Mouse (Mus musculus): ENCODE measurements around the gene Cttnbp2. TPM values are rescaled to one million over a fixed set of nuclear protein-coding genes. Genes with fewer than 3 reads are reported as not detected.
A peak's percentile ranks its signal among the peaks of the same experiment; 100 is the strongest.

Gene Cttnbp2
- polyA plus RNA-seq, 1 experiment from 2014 or later, result 19.3 TPM

DNA sequence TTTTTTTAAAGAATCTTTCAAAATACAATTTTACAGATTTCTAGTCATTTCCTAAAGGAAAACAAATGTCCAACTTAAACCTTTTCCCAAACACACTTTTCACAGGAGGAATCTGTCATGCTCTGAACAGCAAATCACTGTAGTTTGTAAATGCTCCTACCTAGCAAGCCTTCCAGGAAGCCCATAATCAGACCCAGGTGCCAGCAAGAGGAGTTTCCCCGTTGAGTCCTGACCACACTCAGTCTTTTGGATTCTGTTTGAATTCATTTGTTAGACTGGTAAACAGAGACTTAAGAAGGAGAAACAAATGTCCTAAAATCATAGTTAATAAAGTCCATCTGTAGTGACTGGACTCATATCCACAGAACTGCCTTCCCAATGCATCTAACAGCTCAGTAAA is 40.1 kb downstream of the Cttnbp2 start:
- no peak overlapping the region for H3K27ac ChIP-seq (ENCODE audit: low read length)
- no peak overlapping the region for H3K4me3 ChIP-seq (ENCODE audit: low read length)
- no peak overlapping the region for H3K9ac ChIP-seq (replicated peaks; ENCODE audit: low read length)
- 67% methylated on average over 1 of the region's 1 CpGs for WGBS
- H3K36me3 ChIP-seq (ENCODE audit: insufficient read depth, low read length), result 0 out of 2 replicates have a peak, but pooled peaks cover 3% of the 10 kb centered on the region
- H3K4me1 ChIP-seq (ENCODE audit: insufficient read depth, low read length), result no peaks in the 10 kb centered on the region
- H3K27me3 ChIP-seq (ENCODE audit: insufficient read depth, low read length), result no peaks in the 10 kb centered on the region
- no peak for ATAC-seq (ENCODE audit: low FRiP score, low TSS enrichment)
- no peaks in the 10 kb centered on the region for H3K9me3 ChIP-seq (ENCODE audit: low read length)
- no peak overlapping the region for H3K4me2 ChIP-seq (replicated peaks; ENCODE audit: low read depth, low read length)

DNA sequence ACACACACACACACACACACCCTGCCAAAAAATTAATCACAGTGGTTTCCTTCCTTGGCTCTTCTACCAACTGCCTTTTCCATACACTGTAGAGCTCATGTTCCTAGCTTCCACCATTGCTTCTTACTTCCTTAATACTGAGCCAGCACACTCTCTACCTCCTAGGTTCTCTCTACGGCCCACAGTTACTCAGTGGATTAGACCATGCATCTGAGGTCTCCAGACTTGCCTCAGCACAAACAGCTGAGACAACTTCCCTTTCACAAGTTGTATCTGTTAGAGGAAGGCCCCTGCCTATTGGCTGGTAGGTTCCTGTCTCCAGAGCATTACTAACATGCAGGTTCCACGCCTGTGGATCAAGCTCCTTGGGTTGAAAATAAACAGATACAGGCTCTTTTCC is 45.4 kb downstream of the Cttnbp2 start:
- Histone ChIP-seq H3K4me3 (ENCODE audit: low read length) (no peak overlapping the region), H3K36me3 (ENCODE audit: insufficient read depth, low read length) (no peaks in the 10 kb centered on the region), H3K9me3 (ENCODE audit: low read length) (no peaks in the 10 kb centered on the region), H3K27me3 (ENCODE audit: insufficient read depth, low read length) (no peaks in the 10 kb centered on the region), H3K9ac (replicated peaks; ENCODE audit: low read length) (no peak overlapping the region), H3K4me2 (replicated peaks; ENCODE audit: low read depth, low read length) (no peak overlapping the region), H3K27ac (ENCODE audit: low read length) (no peak overlapping the region), H3K4me1 (ENCODE audit: insufficient read depth, low read length) (0 out of 2 replicates have a peak, but pooled peaks cover 5% of the 10 kb centered on the region)
- WGBS, result 76% methylated on average over 2 of the region's 2 CpGs
- ATAC-seq (ENCODE audit: low FRiP score, low TSS enrichment), result no peak

DNA sequence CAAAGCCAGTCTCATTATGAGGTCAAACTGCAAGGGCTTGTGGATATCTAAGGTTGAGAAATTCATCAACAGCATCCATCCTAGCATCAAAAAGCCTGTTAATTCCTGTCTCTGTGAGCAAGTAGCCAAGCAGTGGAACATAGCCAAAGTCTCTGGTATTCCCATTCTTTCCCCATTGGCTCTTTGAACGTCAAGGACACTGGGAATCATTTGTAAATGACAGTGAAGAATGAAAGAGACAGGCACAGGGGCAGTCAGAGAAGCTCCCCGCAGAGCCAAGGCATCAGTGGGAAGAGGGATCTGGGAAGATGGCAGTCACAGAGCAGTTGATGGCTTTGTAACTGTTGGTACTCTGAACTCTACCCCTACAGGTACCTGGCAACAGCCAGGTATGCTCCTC is 46.9 kb downstream of the Cttnbp2 start:
- Histone ChIP-seq H3K4me2 (replicated peaks; ENCODE audit: low read depth, low read length) (no peak overlapping the region), H3K4me3 (ENCODE audit: low read length) (no peak overlapping the region), H3K27me3 (ENCODE audit: insufficient read depth, low read length) (no peaks in the 10 kb centered on the region), H3K4me1 (ENCODE audit: insufficient read depth, low read length) (0 out of 2 replicates have a peak, but pooled peaks cover 5% of the 10 kb centered on the region), H3K27ac (ENCODE audit: low read length) (no peak overlapping the region), H3K9me3 (ENCODE audit: low read length) (no peaks in the 10 kb centered on the region), H3K9ac (replicated peaks; ENCODE audit: low read length) (no peak overlapping the region), H3K36me3 (ENCODE audit: insufficient read depth, low read length) (no peaks in the 10 kb centered on the region)
- WGBS, result 55% methylated on average over 2 of the region's 2 CpGs
- no peak for ATAC-seq (ENCODE audit: low FRiP score, low TSS enrichment)

DNA sequence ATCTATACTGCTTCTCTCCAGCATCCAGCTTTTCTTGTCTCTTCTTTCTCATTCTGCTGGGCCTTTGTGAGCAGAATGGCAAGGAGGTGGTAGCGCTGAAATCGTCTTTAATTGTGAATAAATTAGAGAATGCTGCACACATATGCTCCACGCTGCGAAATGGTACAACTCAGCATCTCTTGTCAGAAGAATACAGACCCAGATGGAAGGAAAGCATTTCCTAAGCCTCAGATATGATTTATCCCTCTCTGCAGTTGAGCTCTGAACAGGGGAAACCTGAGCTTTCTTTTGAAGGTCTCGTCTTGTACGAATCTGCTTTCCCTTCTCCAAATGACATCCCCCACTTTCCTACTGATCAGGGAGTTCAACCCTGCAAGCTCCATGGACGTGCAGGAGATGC is 48.4 kb downstream of the Cttnbp2 start:
- H3K9ac ChIP-seq (replicated peaks; ENCODE audit: low read length), result no peak overlapping the region
- WGBS, result 52% methylated on average over 7 of the region's 7 CpGs
- H3K9me3 ChIP-seq (ENCODE audit: low read length), result no peaks in the 10 kb centered on the region
- H3K27ac ChIP-seq (ENCODE audit: low read length), result no peak overlapping the region
- H3K4me1 ChIP-seq (ENCODE audit: insufficient read depth, low read length), result 0 out of 2 replicates have a peak, but pooled peaks cover 5% of the 10 kb centered on the region
- H3K27me3 ChIP-seq (ENCODE audit: insufficient read depth, low read length), result no peaks in the 10 kb centered on the region
- H3K4me3 ChIP-seq (ENCODE audit: low read length), result no peak overlapping the region
- H3K36me3 ChIP-seq (ENCODE audit: insufficient read depth, low read length), result 0 out of 2 replicates have a peak, but pooled peaks cover 2% of the 10 kb centered on the region
- H3K4me2 ChIP-seq (replicated peaks; ENCODE audit: low read depth, low read length), result no peak overlapping the region
- ATAC-seq (ENCODE audit: low FRiP score, low TSS enrichment), result no peak; the same call in 1 of the 2 replicates

DNA sequence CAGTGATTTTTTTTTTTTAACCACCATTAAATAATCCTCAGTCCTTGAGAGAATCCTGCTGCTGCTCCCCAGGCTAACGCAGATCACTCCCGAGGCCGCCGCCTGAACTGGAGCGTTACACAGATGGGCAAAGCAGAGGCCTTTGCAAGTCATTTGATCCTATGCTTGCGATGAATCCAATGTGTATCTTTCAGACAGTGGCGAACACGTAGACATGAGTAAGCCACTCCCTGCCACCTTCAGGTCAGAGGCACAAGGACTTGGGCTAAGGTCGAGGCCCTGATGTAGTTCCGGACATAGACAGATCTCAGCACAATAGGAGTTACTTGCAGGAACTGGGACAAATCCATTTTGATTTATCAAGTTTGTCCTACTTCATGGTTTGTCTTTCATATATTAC is 49.0 kb downstream of the Cttnbp2 start:
- no peaks in the 10 kb centered on the region for H3K9me3 ChIP-seq (ENCODE audit: low read length)
- H3K27ac ChIP-seq (ENCODE audit: low read length), result no peak overlapping the region
- no peak overlapping the region for H3K9ac ChIP-seq (replicated peaks; ENCODE audit: low read length)
- 0 out of 2 replicates have a peak, but pooled peaks cover 5% of the 10 kb centered on the region for H3K4me1 ChIP-seq (ENCODE audit: insufficient read depth, low read length)
- peak; percentile 59; the same call in 1 of the 2 replicates for ATAC-seq (ENCODE audit: low FRiP score, low TSS enrichment)
- H3K4me2 ChIP-seq (replicated peaks; ENCODE audit: low read depth, low read length), result no peak overlapping the region
- H3K4me3 ChIP-seq (ENCODE audit: low read length), result no peak overlapping the region
- H3K27me3 ChIP-seq (ENCODE audit: insufficient read depth, low read length), result no peaks in the 10 kb centered on the region
- 0 out of 2 replicates have a peak, but pooled peaks cover 2% of the 10 kb centered on the region for H3K36me3 ChIP-seq (ENCODE audit: insufficient read depth, low read length)
- WGBS, result 35% methylated on average over 10 of the region's 10 CpGs

DNA sequence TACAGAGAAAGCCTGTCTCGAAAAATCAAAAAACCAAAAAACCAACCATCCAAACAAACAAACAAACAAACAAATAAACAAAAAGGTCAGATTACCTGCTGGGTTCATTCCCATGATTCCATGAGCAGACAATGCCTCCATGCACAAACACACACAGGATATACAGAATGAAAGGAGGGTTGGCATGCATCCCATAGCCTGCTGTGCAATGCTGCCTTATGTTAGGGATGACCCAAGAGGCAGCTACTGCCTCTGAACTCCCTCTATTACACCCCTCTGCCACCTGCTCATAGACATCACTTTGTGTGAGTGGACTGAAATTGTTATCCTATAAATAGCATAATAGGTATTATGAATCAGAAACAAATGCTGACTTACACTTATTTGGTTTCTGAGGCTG is 55.0 kb downstream of the Cttnbp2 start:
- no peak overlapping the region for H3K27ac ChIP-seq (ENCODE audit: low read length)
- no peaks in the 10 kb centered on the region for H3K27me3 ChIP-seq (ENCODE audit: insufficient read depth, low read length)
- no peak for ATAC-seq (ENCODE audit: low FRiP score, low TSS enrichment)
- no peak overlapping the region for H3K4me3 ChIP-seq (ENCODE audit: low read length)
- H3K4me1 ChIP-seq (ENCODE audit: insufficient read depth, low read length), result no peaks in the 10 kb centered on the region
- H3K9me3 ChIP-seq (ENCODE audit: low read length), result peaks cover 3% of the 10 kb centered on the region; the same call in 1 of the 2 replicates
- no peak overlapping the region for H3K9ac ChIP-seq (replicated peaks; ENCODE audit: low read length)
- 91% methylated on average over 1 of the region's 1 CpGs for WGBS
- H3K4me2 ChIP-seq (replicated peaks; ENCODE audit: low read depth, low read length), result no peak overlapping the region
- 0 out of 2 replicates have a peak, but pooled peaks cover 2% of the 10 kb centered on the region for H3K36me3 ChIP-seq (ENCODE audit: insufficient read depth, low read length)

DNA sequence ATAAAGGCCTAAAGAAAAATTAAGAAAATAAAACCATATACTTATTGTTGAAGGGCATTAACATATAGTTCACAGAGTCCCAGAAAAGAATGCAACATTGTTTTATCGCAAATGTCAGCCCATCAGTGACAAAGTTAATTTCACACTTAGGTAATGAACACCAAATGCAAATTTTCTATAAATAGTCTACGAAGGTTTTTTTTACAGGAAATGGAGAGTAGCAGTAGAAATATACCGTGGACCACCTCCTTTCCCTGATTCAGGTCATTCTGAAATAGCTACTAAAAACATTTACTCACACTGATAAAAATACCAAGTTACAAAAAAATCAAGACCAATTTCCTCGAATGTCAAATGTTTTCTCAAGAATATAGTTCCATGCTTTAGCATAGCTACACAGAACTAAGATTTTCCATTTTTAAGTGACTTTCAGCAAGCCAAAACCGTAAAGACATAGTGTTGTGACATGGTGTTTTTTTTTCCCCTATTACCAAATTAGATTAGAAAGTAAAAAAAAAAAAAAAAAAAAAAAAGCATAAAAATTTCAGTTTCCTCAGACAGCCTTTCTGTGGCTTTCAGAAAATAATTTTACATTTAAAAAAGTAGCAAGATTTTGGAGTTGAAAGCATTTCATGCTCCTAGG is 64.0 kb downstream of the Cttnbp2 start:
- H3K36me3 ChIP-seq (ENCODE audit: insufficient read depth, low read length), result no peaks in the 10 kb centered on the region
- H3K4me3 ChIP-seq (ENCODE audit: low read length), result no peak overlapping the region
- 76% methylated on average over 5 of the region's 5 CpGs for WGBS
- no peaks in the 10 kb centered on the region for H3K4me1 ChIP-seq (ENCODE audit: insufficient read depth, low read length)
- H3K27ac ChIP-seq (ENCODE audit: low read length), result no peak overlapping the region
- no peak overlapping the region for H3K9ac ChIP-seq (replicated peaks; ENCODE audit: low read length)
- no peak for ATAC-seq (ENCODE audit: low FRiP score, low TSS enrichment)
- no peaks in the 10 kb centered on the region for H3K9me3 ChIP-seq (ENCODE audit: low read length)
- H3K4me2 ChIP-seq (replicated peaks; ENCODE audit: low read depth, low read length), result no peak overlapping the region
- H3K27me3 ChIP-seq (ENCODE audit: insufficient read depth, low read length), result no peaks in the 10 kb centered on the region

DNA sequence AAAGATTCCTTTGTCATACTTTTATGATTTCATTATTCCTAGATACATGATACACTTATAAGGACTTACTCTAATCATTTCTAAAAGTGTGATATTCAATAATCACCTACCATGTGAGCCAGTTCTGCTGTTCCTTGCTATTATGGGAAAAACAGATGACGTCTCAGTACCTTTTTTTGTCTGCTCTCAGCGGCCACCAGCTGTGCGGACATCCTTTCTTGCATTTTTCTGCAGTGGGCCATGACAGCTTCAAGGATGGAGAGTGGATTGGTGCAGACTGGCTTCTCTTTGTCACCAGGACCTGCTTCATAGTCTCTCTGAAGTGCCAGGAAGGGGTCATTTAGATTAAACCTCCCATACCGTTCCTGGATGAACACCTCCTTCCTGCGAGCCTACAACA is 66.6 kb downstream of the Cttnbp2 start:
- H3K9ac ChIP-seq (replicated peaks; ENCODE audit: low read length), result no peak overlapping the region
- no peak for ATAC-seq (ENCODE audit: low FRiP score, low TSS enrichment)
- H3K9me3 ChIP-seq (ENCODE audit: low read length), result no peaks in the 10 kb centered on the region
- no peak overlapping the region for H3K27ac ChIP-seq (ENCODE audit: low read length)
- no peaks in the 10 kb centered on the region for H3K4me1 ChIP-seq (ENCODE audit: insufficient read depth, low read length)
- H3K27me3 ChIP-seq (ENCODE audit: insufficient read depth, low read length), result no peaks in the 10 kb centered on the region
- no peak overlapping the region for H3K4me2 ChIP-seq (replicated peaks; ENCODE audit: low read depth, low read length)
- WGBS, result 73% methylated on average over 5 of the region's 5 CpGs
- no peaks in the 10 kb centered on the region for H3K36me3 ChIP-seq (ENCODE audit: insufficient read depth, low read length)
- H3K4me3 ChIP-seq (ENCODE audit: low read length), result no peak overlapping the region

DNA sequence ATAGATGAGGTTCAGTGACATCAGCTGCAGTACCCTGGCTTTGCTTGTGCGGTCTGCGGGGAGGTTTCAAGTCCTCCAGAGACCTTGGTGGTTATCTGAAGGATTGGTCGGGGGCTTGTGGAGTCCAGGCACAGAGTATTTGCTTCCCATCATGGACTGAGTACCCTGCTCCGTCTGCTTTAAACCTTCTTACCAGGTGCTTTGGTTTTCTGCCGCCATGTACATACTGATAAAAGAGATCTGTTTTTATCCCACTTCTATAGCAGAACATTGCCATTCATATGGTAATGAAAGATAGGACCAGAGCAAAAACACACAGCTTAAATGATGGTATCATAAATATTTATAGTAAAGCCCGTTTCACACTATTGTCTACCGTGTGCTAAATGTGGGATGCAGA is 67.7 kb downstream of the Cttnbp2 start:
- 78% methylated on average over 7 of the region's 7 CpGs for WGBS

DNA sequence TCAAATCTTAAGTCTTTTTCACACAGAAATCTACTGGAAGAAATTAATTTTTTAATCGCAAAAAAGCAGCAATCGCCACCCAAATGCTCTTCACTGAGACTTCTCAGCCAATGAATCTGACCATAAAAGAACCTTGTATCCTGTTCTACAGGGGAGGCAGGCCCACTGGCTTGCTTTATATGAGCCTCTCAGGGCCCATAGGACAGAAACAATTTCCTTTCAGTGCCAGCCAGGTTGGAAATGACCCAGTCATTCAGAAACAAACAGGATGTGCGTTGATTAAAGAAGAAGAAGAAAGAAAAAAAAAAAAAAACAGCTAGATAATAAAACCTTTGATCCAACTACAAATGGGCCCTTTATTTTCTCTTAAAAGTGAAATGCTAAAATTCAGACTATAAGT is 68.3 kb downstream of the Cttnbp2 start:
- WGBS, result 58% methylated on average over 3 of the region's 3 CpGs
- H3K9me3 ChIP-seq (ENCODE audit: low read length), result no peaks in the 10 kb centered on the region

More for the DNA sequence above, 67.7 kb downstream of the Cttnbp2 start:
- Histone ChIP-seq H3K4me1 (ENCODE audit: insufficient read depth, low read length) (no peaks in the 10 kb centered on the region), H3K27ac (ENCODE audit: low read length) (no peak overlapping the region), H3K4me3 (ENCODE audit: low read length) (no peak overlapping the region), H3K4me2 (replicated peaks; ENCODE audit: low read depth, low read length) (no peak overlapping the region), H3K9ac (replicated peaks; ENCODE audit: low read length) (no peak overlapping the region), H3K27me3 (ENCODE audit: insufficient read depth, low read length) (no peaks in the 10 kb centered on the region), H3K9me3 (ENCODE audit: low read length) (no peaks in the 10 kb centered on the region), H3K36me3 (ENCODE audit: insufficient read depth, low read length) (no peaks in the 10 kb centered on the region)
- ATAC-seq (ENCODE audit: low FRiP score, low TSS enrichment), result no peak

More for the DNA sequence above, 68.3 kb downstream of the Cttnbp2 start:
- no peak overlapping the region for H3K9ac ChIP-seq (replicated peaks; ENCODE audit: low read length)
- no peaks in the 10 kb centered on the region for H3K36me3 ChIP-seq (ENCODE audit: insufficient read depth, low read length)
- H3K4me1 ChIP-seq (ENCODE audit: insufficient read depth, low read length), result no peaks in the 10 kb centered on the region
- ATAC-seq (ENCODE audit: low FRiP score, low TSS enrichment), result no peak
- no peak overlapping the region for H3K27ac ChIP-seq (ENCODE audit: low read length)
- H3K4me3 ChIP-seq (ENCODE audit: low read length), result no peak overlapping the region
- no peaks in the 10 kb centered on the region for H3K27me3 ChIP-seq (ENCODE audit: insufficient read depth, low read length)
- H3K4me2 ChIP-seq (replicated peaks; ENCODE audit: low read depth, low read length), result no peak overlapping the region

Measured in kidney, embryonic 16.5 days (tissue).